Mouse (Mus musculus) MEL (cell line): ENCODE results near the gene Chst4. TPM values are rescaled to one million over a fixed set of nuclear protein-coding genes. Genes with fewer than 3 reads are reported as not detected.

Source experiments
- DNase-seq: peaks from one replicate; pipeline ENCODE4 v3.0.0; 2011; ENCODE audit warnings: low read depth, low spot score
- H3K27ac ChIP-seq: 2 replicates; pipeline ENCODE4 v1.5.1; 2012; ENCODE audit warnings: low read depth, mild to moderate bottlenecking, control low read depth, low read length, moderate library complexity; ENCODE audit not compliant: control insufficient read depth
- H3K27me3 ChIP-seq, 2 experiments: fragments of 150-350 bp in 1 of 2; sonication (generic) in 1 of 2; 2 replicates each; pipeline ENCODE4 v1.6.1; 2012; ENCODE audit warnings: low read length in 2 of 2, mild to moderate bottlenecking in 2 of 2, improper control_type of control experiment in 1 of 2, moderate library complexity in 1 of 2; ENCODE audit not compliant: insufficient read depth in 2 of 2, control insufficient read depth in 1 of 2
- H3K36me3 ChIP-seq, 2 experiments: 2 replicates each; pipeline ENCODE4 v1.6.1; 2012 to 2014; ENCODE audit warnings: low read length in 2 of 2, improper control_type of control experiment in 1 of 2, inconsistent platforms in 1 of 2, mild to moderate bottlenecking in 1 of 2; ENCODE audit not compliant: insufficient read depth in 2 of 2, control insufficient read depth in 1 of 2
- H3K4me1 ChIP-seq, 2 experiments: fragments of 150-350 bp in 1 of 2; sonication (generic) in 1 of 2; 2 replicates each; pipeline ENCODE4 v1.6.1; 2012; ENCODE audit warnings: low read length in 2 of 2, improper control_type of control experiment in 1 of 2, mild to moderate bottlenecking in 1 of 2; ENCODE audit not compliant: insufficient read depth in 2 of 2, control insufficient read depth in 1 of 2
- H3K4me3 ChIP-seq, 2 experiments: fragments of 150-350 bp in 1 of 2; sonication (generic) in 1 of 2; 2 replicates each; pipeline ENCODE4 v1.5.1; 2012; ENCODE audit warnings: low read depth in 2 of 2, low read length in 2 of 2, mild to moderate bottlenecking in 2 of 2, moderate library complexity in 2 of 2, control low read depth in 1 of 2, improper control_type of control experiment in 1 of 2; ENCODE audit not compliant: control insufficient read depth in 1 of 2, insufficient read depth in 1 of 2
- H3K79me2 ChIP-seq: 2 replicates; pipeline ENCODE4 v1.6.1; 2012; ENCODE audit warnings: mild to moderate bottlenecking, low read length, moderate library complexity; ENCODE audit not compliant: control insufficient read depth, poor library complexity, insufficient read depth
- H3K9ac ChIP-seq: 2 replicates; pipeline ENCODE4 v1.6.1; 2012; ENCODE audit warnings: low read depth, mild to moderate bottlenecking, control low read depth, low read length, moderate library complexity; ENCODE audit not compliant: control insufficient read depth, poor library complexity, severe bottlenecking
- H3K9me3 ChIP-seq: fragments of 150-350 bp; sonication (generic); replicated peaks from 2 replicates; pipeline ENCODE4 v1.6.1; 2012; ENCODE audit warnings: mild to moderate bottlenecking, low read length, improper control_type of control experiment, moderate library complexity; ENCODE audit not compliant: insufficient read depth
- CHD1 ChIP-seq: IDR thresholded peaks from 2 replicates; pipeline ENCODE4 v1.6.1; 2012; ENCODE audit warnings: low read depth, mild to moderate bottlenecking, inconsistent platforms, low read length, improper control_type of control experiment
- CHD2 ChIP-seq: IDR thresholded peaks from 2 replicates; pipeline ENCODE4 v1.6.1; 2011; ENCODE audit warnings: low read length, improper control_type of control experiment
- CTCF ChIP-seq, 3 experiments: IDR thresholded peaks in 2 of 3; conservative IDR thresholded peaks in 1 of 3; 2 replicates each; pipeline ENCODE4 v1.5.1; 2011 to 2012; ENCODE audit warnings: low read length in 3 of 3, low read depth in 2 of 3, mild to moderate bottlenecking in 2 of 3, improper control_type of control experiment in 1 of 3, inconsistent platforms in 1 of 3, mixed read lengths in 1 of 3, moderate library complexity in 1 of 3; ENCODE audit not compliant: control insufficient read depth in 1 of 3, insufficient read depth in 1 of 3, poor library complexity in 1 of 3, severe bottlenecking in 1 of 3
- EP300 ChIP-seq, 2 experiments: IDR thresholded peaks; 2 replicates each; pipeline ENCODE4 v1.6.1; 2011; ENCODE audit warnings: improper control_type of control experiment in 2 of 2, low read length in 2 of 2, low read depth in 1 of 2, mild to moderate bottlenecking in 1 of 2
- GABPA ChIP-seq: IDR thresholded peaks from 2 replicates; pipeline ENCODE4 v1.6.1; 2012; ENCODE audit warnings: low read depth, mild to moderate bottlenecking, inconsistent platforms, low read length, improper control_type of control experiment, moderate library complexity
- GATA1 ChIP-seq: IDR thresholded peaks from 2 replicates; pipeline ENCODE4 v1.6.1; 2011; ENCODE audit warnings: low read depth, low read length, improper control_type of control experiment
- JUND ChIP-seq: IDR thresholded peaks from 2 replicates; pipeline ENCODE4 v1.6.1; 2011; ENCODE audit warnings: low read depth, mild to moderate bottlenecking, improper control_type of control experiment, low read length
- KAT2A ChIP-seq: conservative IDR thresholded peaks from 2 replicates; pipeline ENCODE4 v1.6.1; 2012; ENCODE audit warnings: low read depth, low read length, improper control_type of control experiment, inconsistent platforms
- MAZ ChIP-seq: IDR thresholded peaks from 2 replicates; pipeline ENCODE4 v1.6.1; 2012; ENCODE audit warnings: low read depth, mild to moderate bottlenecking, inconsistent platforms, low read length, improper control_type of control experiment
- MEF2A ChIP-seq: IDR thresholded peaks from 2 replicates; pipeline ENCODE4 v1.6.1; 2014; ENCODE audit warnings: low read depth, mild to moderate bottlenecking, inconsistent platforms, low read length, improper control_type of control experiment; ENCODE audit not compliant: poor library complexity, insufficient replicate concordance, severe bottlenecking; ENCODE audit errors: extremely low read depth
- MXI1 ChIP-seq: IDR thresholded peaks from 2 replicates; pipeline ENCODE4 v1.6.1; 2011; ENCODE audit warnings: mild to moderate bottlenecking, low read depth, low read length, improper control_type of control experiment
- MYB ChIP-seq: IDR thresholded peaks from 2 replicates; pipeline ENCODE4 v1.6.1; 2011; ENCODE audit warnings: mild to moderate bottlenecking, low read depth, low read length, improper control_type of control experiment
- MYC ChIP-seq: IDR thresholded peaks from 2 replicates; pipeline ENCODE4 v1.6.1; 2011; ENCODE audit warnings: low read depth, mild to moderate bottlenecking, low read length, improper control_type of control experiment, moderate library complexity
- NELFE ChIP-seq: IDR thresholded peaks from 2 replicates; pipeline ENCODE4 v1.6.1; 2011; ENCODE audit warnings: low read depth, low read length, improper control_type of control experiment
- NRF1 ChIP-seq: IDR thresholded peaks from 2 replicates; pipeline ENCODE4 v1.6.1; 2014; ENCODE audit warnings: low read depth, mild to moderate bottlenecking, inconsistent platforms, low read length, improper control_type of control experiment, moderate library complexity; ENCODE audit not compliant: poor library complexity, insufficient read depth, severe bottlenecking
- POLR2A ChIP-seq, 2 experiments: IDR thresholded peaks; 2 replicates each; pipeline ENCODE4 v1.6.1; 2011 to 2012; ENCODE audit warnings: low read length in 2 of 2, mild to moderate bottlenecking in 2 of 2, control low read depth in 1 of 2, improper control_type of control experiment in 1 of 2, low read depth in 1 of 2, moderate library complexity in 1 of 2; ENCODE audit not compliant: control insufficient read depth in 1 of 2, insufficient read depth in 1 of 2, poor library complexity in 1 of 2
- POLR2AphosphoS2 ChIP-seq: IDR thresholded peaks from 2 replicates; pipeline ENCODE4 v1.6.1; 2011; ENCODE audit warnings: low read length, improper control_type of control experiment
- RCOR1 ChIP-seq: IDR thresholded peaks from 2 replicates; pipeline ENCODE4 v1.6.1; 2012; ENCODE audit warnings: low read depth, mild to moderate bottlenecking, inconsistent platforms, low read length, improper control_type of control experiment
- TAL1 ChIP-seq: IDR thresholded peaks from 2 replicates; pipeline ENCODE4 v1.6.1; 2012; ENCODE audit warnings: mild to moderate bottlenecking, inconsistent platforms, low read length, moderate library complexity, mixed read lengths
- TCF12 ChIP-seq: IDR thresholded peaks from 2 replicates; pipeline ENCODE4 v1.6.1; 2014; ENCODE audit warnings: low read depth, mild to moderate bottlenecking, inconsistent platforms, low read length, improper control_type of control experiment, moderate library complexity
- USF1 ChIP-seq: IDR thresholded peaks from 2 replicates; pipeline ENCODE4 v1.6.1; 2014; ENCODE audit warnings: low read depth, mild to moderate bottlenecking, inconsistent platforms, low read length, improper control_type of control experiment, moderate library complexity
- USF2 ChIP-seq, 2 experiments: IDR thresholded peaks; 2 replicates each; pipeline ENCODE4 v1.6.1; 2011 to 2012; ENCODE audit warnings: improper control_type of control experiment in 2 of 2, low read length in 2 of 2, borderline replicate concordance in 1 of 2, inconsistent platforms in 1 of 2, low read depth in 1 of 2, mild to moderate bottlenecking in 1 of 2; ENCODE audit not compliant: insufficient read depth in 1 of 2
- polyA plus RNA-seq, 2 experiments: library from polyadenylated mRNA; stranded (reverse) in 1 of 2; unstranded in 1 of 2; fragments of >175 nt in 1 of 2; fragments of >200 nt in 1 of 2; gene quantifications; 2 replicates each; pipeline versions ENCODE4 v1.2.1 to v1.2.4; 2012; ENCODE audit warnings: low replicate concordance in 2 of 2, low read depth in 1 of 2; ENCODE audit not compliant: insufficient read length in 2 of 2, insufficient read depth in 1 of 2, missing spikeins in 1 of 2
- total RNA-seq: library from RNA; depleted of rRNA; stranded (reverse); fragments of 300-350 nt; gene quantifications from 2 replicates; pipeline ENCODE4 v1.2.3, GENCODE M21; 2012

The Chst4 gene
- total and polyA plus RNA-seq, 3 experiments: not detected

DNA sequence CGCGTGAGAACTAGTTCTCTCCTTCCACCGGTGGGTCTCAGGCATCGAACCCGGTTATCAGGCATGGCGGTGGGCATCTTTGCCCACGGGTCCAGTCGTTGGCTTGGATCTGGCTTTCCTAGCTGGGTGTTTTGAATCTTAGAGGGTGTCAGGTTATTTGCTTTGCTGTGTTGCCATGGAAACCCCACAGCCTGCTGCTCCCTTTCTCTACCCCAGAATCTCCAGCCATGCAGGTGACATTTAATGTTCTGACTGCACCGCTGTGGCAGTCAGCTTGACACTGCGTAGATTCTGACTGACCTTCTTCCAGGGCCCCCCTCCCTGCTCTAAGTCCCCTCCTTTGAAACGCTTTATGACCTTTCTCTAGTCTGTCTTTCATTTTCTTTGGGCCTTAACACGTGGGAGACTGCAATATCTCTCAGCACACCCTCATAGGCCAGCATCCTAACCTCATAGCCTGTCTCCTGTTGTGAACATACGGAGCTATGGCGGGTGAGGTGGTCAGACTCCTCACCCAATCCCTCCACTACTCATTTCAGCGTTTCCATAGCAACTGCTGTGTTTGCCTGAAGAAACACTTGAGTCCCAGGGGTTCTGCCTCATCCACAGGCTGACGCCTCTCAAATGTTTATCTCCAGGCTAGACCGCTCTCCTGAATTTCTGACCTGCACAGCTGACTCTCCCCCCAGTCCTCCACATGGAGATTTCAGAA is 33.1 kb downstream of the Chst4 start:
- Histone ChIP-seq H3K79me2 (no peaks in the 10 kb centered on the region), H3K4me1 (peaks cover 0 to 5% of the 10 kb centered on the region in 2 experiments; a peak in 1 of 4 replicates), H3K4me3 (no peak overlapping the region), H3K9ac (no peak overlapping the region), H3K27ac (no peak overlapping the region), H3K27me3 (no peaks in the 10 kb centered on the region; a peak in 1 of 4 replicates)
- no peak for DNase-seq
- TF ChIP-seq MYB: no peak
- TF ChIP-seq TCF12: no peak
- TF ChIP-seq KAT2A: no peak
- no peak for TF ChIP-seq USF1
- no peak for TF ChIP-seq EP300 (IDR thresholded peaks at IDR 0.05; ENCODE audit: low read depth in 1 of 2, low read length in 2 of 2)
- no peak for TF ChIP-seq CHD1
- no peak for TF ChIP-seq POLR2AphosphoS2
- no peak for TF ChIP-seq GATA1
- no peak for TF ChIP-seq MXI1
- no peak for TF ChIP-seq CTCF (IDR thresholded peaks at IDR 0.05 in 2 of 3, conservative IDR thresholded peaks at IDR 0.05 in 1 of 3; ENCODE audit: control insufficient read depth in 1 of 3, insufficient read depth in 1 of 3, low read depth in 2 of 3, low read length in 3 of 3, poor library complexity in 1 of 3, severe bottlenecking in 1 of 3)
- no peak for TF ChIP-seq GABPA
- no peak for TF ChIP-seq TAL1
- TF ChIP-seq MAZ: no peak
- TF ChIP-seq USF2 (IDR thresholded peaks at IDR 0.05; ENCODE audit: borderline replicate concordance in 1 of 2, insufficient read depth in 1 of 2, low read depth in 1 of 2, low read length in 2 of 2): no peak
- no peak for TF ChIP-seq MYC
- TF ChIP-seq NRF1: no peak
- no peak for TF ChIP-seq RCOR1
- no peak for TF ChIP-seq CHD2
- TF ChIP-seq POLR2A (IDR thresholded peaks at IDR 0.05; ENCODE audit: control insufficient read depth in 1 of 2, insufficient read depth in 1 of 2, low read depth in 1 of 2, low read length in 2 of 2, poor library complexity in 1 of 2): no peak
- TF ChIP-seq MEF2A: no peak
- TF ChIP-seq, all 39 proteins: peak for 0
- H3K9me3 ChIP-seq: no peaks in the 10 kb centered on the region
- H3K36me3 ChIP-seq: no peaks in the 10 kb centered on the region

DNA sequence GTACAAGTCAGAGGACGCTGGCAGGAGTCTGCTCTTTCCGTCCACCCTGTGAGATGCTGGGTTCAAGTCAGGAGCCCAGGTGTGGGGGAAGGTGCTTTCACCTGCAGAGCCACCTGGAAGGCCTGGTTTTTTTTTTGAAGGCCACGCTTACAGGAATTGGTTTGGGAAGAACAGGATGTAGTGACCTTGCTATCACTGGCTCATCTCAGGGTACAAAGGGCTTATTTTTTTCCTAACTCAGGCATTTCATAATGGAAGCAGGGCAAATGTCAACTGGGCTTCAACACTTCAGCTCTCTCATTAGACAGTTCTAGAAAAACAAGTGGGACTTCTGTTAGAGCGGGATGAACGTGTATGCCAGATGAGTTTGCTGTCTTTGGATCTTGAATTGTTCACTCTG is 35.2 kb downstream of the Chst4 start:
- no peak overlapping the region for H3K27ac ChIP-seq
- no peaks in the 10 kb centered on the region for H3K36me3 ChIP-seq
- no peak overlapping the region for H3K4me3 ChIP-seq
- no peaks in the 10 kb centered on the region; a peak in 1 of 4 replicates for H3K27me3 ChIP-seq
- H3K4me1 ChIP-seq: no peaks in the 10 kb centered on the region
- no peak for TF ChIP-seq GABPA
- no peak for TF ChIP-seq EP300 (IDR thresholded peaks at IDR 0.05; ENCODE audit: low read depth in 1 of 2, low read length in 2 of 2)
- no peak for TF ChIP-seq CHD1
- TF ChIP-seq TCF12: no peak
- no peak for TF ChIP-seq NRF1
- no peak for TF ChIP-seq NELFE
- TF ChIP-seq CTCF (IDR thresholded peaks at IDR 0.05 in 2 of 3, conservative IDR thresholded peaks at IDR 0.05 in 1 of 3; ENCODE audit: control insufficient read depth in 1 of 3, insufficient read depth in 1 of 3, low read depth in 2 of 3, low read length in 3 of 3, poor library complexity in 1 of 3, severe bottlenecking in 1 of 3): no peak
- no peak for TF ChIP-seq JUND
- no peak for TF ChIP-seq POLR2A (IDR thresholded peaks at IDR 0.05; ENCODE audit: control insufficient read depth in 1 of 2, insufficient read depth in 1 of 2, low read depth in 1 of 2, low read length in 2 of 2, poor library complexity in 1 of 2)
- TF ChIP-seq, all 39 proteins: peak for 0
- no peaks in the 10 kb centered on the region for H3K79me2 ChIP-seq
- DNase-seq: no peak
- H3K9me3 ChIP-seq: no peaks in the 10 kb centered on the region
- no peak overlapping the region for H3K9ac ChIP-seq
